Mouse (Mus musculus) kidney, adult 8-10 months (tissue): ENCODE data around the gene P2rx1.
A peak's percentile ranks its signal among the peaks of the same experiment; 100 is the strongest.

Source experiments
- DNase-seq, 2 experiments: peaks; one replicate each; pipeline ENCODE4 v3.0.0; 2022

Gene P2rx1

DNA sequence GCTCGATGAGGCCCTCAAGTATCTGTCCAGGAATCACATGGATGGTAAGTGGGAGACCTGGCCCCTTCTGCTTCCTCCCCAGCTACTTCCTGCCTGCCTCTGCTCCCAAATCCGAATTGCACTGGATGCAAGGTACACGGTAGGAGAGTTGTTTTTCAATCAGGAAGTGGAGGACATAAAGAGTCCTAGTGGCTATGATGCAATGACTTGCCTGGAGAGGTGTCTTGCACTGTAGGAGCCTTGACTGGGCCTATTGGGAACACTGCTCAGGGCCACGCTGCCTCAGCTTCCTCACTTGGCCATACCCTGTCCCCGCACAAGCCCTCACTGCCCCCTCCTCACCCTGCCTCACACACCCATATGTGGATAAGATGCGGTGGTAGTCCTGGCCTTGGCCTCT, 9.9 kb upstream of the P2rx1 start:
- DNase-seq, result no peak

GRCm38 (mm10) chr11:72990688-72991087, 8.2 kb upstream of the P2rx1 start:
- no peak for DNase-seq

DNA sequence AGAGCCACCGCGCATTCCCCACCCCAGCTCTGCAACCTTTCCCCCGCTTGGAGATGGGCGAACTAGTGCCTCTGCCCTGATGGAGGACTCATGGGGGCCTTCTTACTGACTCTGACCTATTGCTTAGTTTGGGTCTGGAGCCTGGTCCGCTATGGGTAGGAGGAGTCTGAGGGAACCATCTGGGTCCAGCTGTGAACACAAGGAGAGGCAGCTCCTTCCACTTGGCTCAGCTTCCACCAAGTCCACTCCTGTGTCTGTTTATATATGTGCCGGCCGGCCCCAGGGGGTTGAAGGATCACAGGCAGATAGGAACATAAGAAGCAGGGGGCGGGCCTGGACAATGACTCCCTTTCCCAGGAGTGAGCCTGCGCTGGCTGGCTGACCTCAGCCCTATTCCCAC, 6.9 kb upstream of the P2rx1 start:
- no peak for DNase-seq

DNA sequence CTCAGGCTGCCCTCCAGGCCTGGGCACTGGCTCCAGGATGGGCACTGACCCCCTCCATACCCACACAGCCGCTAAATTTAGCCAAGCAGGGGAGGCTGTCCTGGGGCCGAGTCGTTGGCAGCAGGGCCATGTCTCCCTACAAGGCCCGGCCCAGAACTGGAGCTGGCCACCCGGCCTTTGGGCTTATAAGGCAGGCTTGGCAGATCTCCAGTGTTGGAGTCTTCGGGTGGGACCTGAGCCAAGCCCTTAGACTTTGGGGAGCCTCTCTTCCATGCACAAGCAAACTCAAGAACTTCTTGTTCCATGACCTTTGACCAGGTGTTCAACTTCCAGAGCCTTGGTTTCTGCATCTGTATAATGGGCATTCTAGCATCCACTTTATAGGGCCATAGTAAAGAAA, 2.6 kb upstream of the P2rx1 start:
- peak in 1 of 2 experiments; percentile 45 for DNase-seq

GRCm38 (mm10) chr11:72996781-72997180, 2.1 kb upstream of the P2rx1 start:
- no peak for DNase-seq

GRCm38 (mm10) chr11:72997529-72998326, 1.2 kb upstream of the P2rx1 start:
- no peak for DNase-seq

DNA sequence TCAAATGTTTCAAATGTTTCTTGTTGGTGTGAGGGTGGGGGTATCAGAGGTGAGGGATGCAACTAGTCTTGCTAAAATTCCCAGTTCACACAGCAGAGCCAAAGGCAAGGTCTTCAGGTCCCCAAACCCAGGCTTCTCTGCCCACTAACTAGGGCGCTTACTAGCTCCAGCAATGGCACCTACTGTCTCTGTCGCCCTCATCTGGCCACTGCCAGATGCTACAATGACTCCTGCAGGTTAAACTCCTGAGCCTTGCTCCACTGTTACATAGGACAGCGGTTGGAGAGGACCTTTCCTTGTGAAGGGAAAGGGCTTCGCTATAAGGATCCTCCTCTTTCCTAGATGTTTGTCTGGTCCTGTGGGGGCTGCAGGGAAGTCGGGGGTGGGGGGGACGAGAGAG, 2.1 kb downstream of the P2rx1 start:
- DNase-seq, result peak; percentile 60 to 80

DNA sequence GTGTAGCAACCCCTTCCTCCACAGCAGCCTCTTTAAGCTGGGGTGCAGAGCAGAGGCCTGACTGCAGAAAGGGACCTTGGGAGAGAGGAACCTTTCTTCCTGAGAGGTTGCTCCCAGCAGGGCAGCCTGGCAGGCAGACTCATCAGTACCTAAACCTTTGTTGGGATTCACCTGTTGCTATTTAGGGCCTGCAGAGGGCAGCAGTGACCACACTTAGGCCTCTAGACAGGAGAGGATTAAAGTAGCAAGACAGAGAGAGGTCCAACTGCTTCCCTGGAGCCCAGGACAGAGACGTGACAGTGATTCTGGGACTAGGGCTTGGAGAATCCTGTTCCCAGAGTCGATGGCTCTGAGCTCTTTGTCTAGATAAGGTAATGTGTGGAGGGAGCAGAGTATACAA, 7.5 kb downstream of the P2rx1 start:
- DNase-seq, result peak; percentile 64 to 73

GRCm38 (mm10) chr11:73007113-73007512, 8.2 kb downstream of the P2rx1 start:
- DNase-seq, result no peak

DNA sequence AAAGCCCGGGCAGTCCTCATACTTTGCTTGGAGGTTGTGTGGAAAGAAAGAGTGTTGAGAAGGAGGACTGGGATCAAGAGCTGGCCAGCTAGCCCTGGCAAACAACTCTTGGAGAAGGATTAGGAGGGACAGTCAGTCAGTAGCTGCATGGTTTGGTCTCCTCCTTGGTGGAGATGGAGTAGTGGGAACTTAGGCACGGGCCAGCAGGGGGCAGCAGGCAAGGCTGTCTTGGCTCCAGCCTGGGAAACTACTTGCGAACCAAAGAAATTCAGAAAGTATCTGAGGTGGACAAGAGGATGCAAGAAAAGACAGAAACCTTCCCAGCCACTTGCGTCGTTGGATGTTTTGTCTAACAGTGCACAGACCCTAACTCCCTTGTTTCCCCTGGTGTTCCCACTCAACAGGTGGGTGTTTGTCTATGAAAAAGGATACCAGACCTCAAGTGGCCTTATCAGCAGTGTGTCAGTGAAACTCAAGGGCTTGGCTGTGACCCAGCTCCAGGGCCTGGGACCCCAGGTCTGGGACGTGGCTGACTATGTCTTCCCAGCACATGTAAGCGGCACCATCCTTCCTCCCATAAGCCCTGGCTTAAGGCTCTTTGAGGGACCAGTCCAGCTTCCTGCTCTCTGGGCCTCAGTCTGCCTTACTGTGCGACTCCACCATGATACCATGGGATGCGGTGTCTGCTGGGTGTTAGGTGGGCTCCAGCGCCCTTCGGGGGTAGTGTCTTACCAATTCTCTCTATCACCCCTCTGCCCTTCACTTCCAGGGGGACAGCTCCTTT, 9.0 kb downstream of the P2rx1 start:
- peak in 1 of 2 experiments; percentile 66 for DNase-seq

- DNase-seq, result no peak
Observed at GRCm38 (mm10) chr11:73008826-73009225, 9.9 kb downstream of the P2rx1 start.

GRCm38 (mm10) chr11:73009531-73010274, 10.8 kb downstream of the P2rx1 start:
- DNase-seq, result no peak

GRCm38 (mm10) chr11:73013981-73014380, 15.1 kb downstream of the P2rx1 start:
- peak; percentile 73 to 75 for DNase-seq

- peak; percentile 76 to 77 for DNase-seq
Observed at GRCm38 (mm10) chr11:73014831-73015344, 16.0 kb downstream of the P2rx1 start.

- DNase-seq, result peak in 1 of 2 experiments; percentile 36
Observed at GRCm38 (mm10) chr11:73015391-73016102, 16.6 kb downstream of the P2rx1 start.

DNA sequence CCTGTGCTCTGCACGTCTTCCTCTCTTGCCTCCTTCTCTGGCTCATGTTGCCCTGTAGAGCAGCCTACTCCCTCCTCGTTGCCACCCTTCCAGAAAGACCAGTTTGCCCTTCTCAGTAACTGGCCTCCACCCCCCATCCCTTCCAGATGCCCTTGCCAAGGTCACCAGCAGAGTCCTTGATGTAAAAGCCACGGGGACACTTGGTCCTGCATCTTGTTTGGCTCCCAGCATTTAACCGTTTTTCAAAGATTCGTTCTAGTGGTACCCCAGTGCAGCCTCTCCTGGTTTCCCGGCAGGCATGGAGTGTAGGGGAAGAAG, 17.2 kb downstream of the P2rx1 start:
- no peak for DNase-seq

DNA sequence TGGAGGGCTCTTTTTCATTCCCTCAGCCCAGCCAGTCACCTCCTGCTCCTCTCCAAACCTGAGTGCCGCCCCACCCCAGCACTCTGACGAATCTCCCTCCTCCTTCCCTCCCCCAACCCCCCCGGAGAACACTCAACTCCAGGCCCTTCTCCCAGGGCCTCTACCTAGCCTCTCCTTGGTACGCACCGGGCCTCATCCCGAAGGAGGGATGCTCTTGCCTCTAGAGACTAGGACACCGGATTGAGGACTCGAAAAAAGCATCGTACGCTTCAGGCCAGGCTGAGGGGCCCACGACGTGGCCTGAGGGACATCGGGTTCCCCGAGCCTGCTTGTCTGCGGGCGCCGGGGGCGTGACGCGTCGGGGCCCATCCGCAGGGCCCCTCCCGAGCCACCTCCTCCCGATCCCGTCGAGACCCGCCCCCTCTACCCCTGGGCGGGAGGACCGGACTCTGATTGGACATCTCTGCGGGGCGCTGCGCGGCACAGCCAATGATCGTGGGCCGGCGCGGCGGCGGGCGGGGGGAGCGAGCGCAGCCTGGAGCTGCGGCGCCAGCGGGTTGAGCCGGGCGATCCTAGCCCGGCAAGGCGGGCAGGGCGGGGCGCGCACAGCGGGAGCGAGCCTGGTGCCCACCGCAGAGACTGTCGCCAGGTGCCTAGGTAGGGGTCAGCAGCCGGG, 19.7 kb downstream of the P2rx1 start, which contains the start of gene Camkk1:
Gene Camkk1, plus strand, starts transcription at position 538 of the 676 bp plus-strand sequence.
- peak; percentile 88 for DNase-seq

GRCm38 (mm10) chr11:73019147-73019795, 20.4 kb downstream of the P2rx1 start:
- no peak for DNase-seq

DNA sequence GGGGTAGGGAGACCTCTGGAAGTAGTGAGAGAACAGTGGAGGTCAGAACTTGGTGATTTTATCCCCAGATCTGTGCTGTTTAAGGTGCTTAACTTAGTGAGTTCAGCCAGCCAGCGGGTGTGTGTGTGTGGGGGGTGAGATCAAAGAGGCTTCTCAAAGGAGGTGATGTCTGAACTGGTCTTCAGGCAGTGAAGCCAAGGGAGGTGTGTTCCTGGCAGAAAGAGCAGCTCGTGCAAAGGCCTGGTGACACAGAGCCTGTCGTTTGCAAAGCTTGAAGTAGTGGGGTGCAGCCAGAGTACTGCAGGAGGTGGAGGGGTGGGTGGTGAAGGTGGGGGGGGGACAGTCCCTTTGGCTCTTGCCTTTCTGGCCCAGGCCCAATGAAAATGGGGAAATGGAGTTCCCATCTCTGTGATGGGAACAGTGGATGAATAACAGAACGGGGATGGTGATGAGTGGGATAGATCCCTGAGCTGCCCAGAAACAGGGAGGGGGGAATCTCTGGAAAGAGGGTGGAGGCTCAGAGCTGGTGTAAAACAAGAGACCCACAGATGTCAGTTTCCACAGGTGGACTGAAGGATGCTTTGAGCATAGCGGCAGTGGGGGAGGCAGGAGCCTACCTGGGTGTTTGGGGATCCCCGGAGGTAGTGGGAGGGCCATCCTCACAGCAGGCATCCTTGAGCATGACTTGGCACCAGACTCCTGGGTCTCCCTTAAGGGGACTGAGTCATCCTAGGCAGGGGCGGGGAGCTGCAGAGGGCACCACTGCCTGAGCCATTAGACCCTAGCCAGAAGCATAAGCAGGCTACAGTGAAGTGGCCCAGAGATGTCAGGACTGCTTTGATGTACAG, 22.3 kb downstream of the P2rx1 start:
- no peak for DNase-seq

DNA sequence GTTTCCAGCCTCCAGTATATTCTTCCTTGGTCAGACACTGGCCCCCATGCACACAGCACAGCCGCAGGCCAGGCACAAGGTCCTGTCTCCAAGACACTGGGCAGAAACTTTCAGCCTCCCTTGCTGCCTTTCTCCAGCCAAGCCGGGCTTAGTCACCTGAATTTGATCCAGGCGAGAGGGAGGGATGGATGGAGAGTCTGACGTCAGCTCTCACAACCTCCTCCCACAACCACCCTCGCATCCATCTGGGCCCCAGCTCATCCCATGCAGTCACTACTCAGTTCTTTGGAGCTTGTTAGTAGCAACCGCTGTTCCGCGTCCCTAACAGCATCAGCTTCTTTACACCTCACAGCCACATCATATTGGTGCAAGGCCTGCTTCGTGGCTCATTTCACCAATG, 24.2 kb downstream of the P2rx1 start:
- no peak for DNase-seq
